Mouse (Mus musculus) midbrain, embryonic 11.5 days (tissue): ENCODE results near the gene Gm1113. TPM values are rescaled to one million over a fixed set of nuclear protein-coding genes. Genes with fewer than 3 reads are reported as not detected.

Source experiments
- ATAC-seq: fragments of 200-750 bp; cut with Nextera tagmentation; 2 replicates; pipeline ENCODE4 v1.8.0; 2017; ENCODE audit warnings: moderate TSS enrichment, moderate library complexity; ENCODE audit not compliant: low FRiP score
- DNase-seq: peaks from one replicate; pipeline ENCODE4 v3.0.0; 2015; ENCODE audit warnings: low spot score; ENCODE audit errors: missing footprints
- H3K27ac ChIP-seq: fragments of 300-500 bp; sonication (generic); 2 replicates; pipeline ENCODE4 v1.5.1; 2014; ENCODE audit warnings: low read depth, low read length
- H3K27me3 ChIP-seq: fragments of 300-500 bp; sonication (generic); 2 replicates; pipeline ENCODE4 v1.6.1; 2014; ENCODE audit warnings: mild to moderate bottlenecking, low read length, moderate library complexity, mixed read lengths; ENCODE audit not compliant: control insufficient read depth, insufficient read depth
- H3K36me3 ChIP-seq: fragments of 300-500 bp; sonication (generic); 2 replicates; pipeline ENCODE4 v1.6.1; 2014; ENCODE audit warnings: mild to moderate bottlenecking, low read length, moderate library complexity, mixed read lengths; ENCODE audit not compliant: control insufficient read depth, insufficient read depth
- H3K4me1 ChIP-seq: fragments of 300-500 bp; sonication (generic); 2 replicates; pipeline ENCODE4 v1.6.1; 2014; ENCODE audit warnings: low read length; ENCODE audit not compliant: control insufficient read depth, insufficient read depth
- H3K4me2 ChIP-seq: fragments of 300-500 bp; sonication (generic); 2 replicates; pipeline ENCODE4 v1.6.1; 2014; ENCODE audit warnings: mild to moderate bottlenecking, moderate library complexity
- H3K4me3 ChIP-seq: fragments of 300-500 bp; sonication (generic); 2 replicates; pipeline ENCODE4 v1.5.1; 2014; ENCODE audit warnings: low read depth, low read length
- H3K9ac ChIP-seq: fragments of 300-500 bp; sonication (generic); 2 replicates; pipeline ENCODE4 v1.6.1; 2014; ENCODE audit warnings: low read length
- H3K9me3 ChIP-seq: fragments of 300-500 bp; sonication (generic); 2 replicates; pipeline ENCODE4 v1.6.1; 2016; ENCODE audit warnings: low read length; ENCODE audit not compliant: control insufficient read depth
- WGBS: fragments of 180-500 bp; shearing (Covaris S2); extraction: QIAGEN DNeasy Blood & Tissue Kit; methylation state at CpG from one replicate; pipeline ENCODE4 v1.1.7; 2014; 5-methylcytosine and 5-hydroxymethylcytosine counted together
- polyA plus RNA-seq: library from polyadenylated mRNA; unstranded; fragments of >200 nt; fragmentation: Nextera tagmentation; extraction: Ambion mirVana; gene quantifications from 2 replicates; pipeline ENCODE4 v1.2.1, GENCODE M21; 2014

Gm1113 gene
- not detected in 2 replicates for polyA plus RNA-seq

GRCm38 (mm10) chr9:35518169-35518568 lies at the start of gene Gm1113:
Gm1113 (minus strand) TSS chr9:35518269.
- H3K36me3 ChIP-seq = no peaks in the 10 kb centered on the region
- no peak for ATAC-seq
- H3K4me1 ChIP-seq = peaks cover 2% of the 10 kb centered on the region; the same call in 1 of the 2 replicates
- no peak within 1 kb of the TSS for H3K27ac ChIP-seq
- DNase-seq = no peak
- no peak within 1 kb of the TSS for H3K4me3 ChIP-seq
- no peaks in the 10 kb centered on the region for H3K9me3 ChIP-seq
- H3K4me2 ChIP-seq = no peak within 1 kb of the TSS
- H3K27me3 ChIP-seq = no peaks in the 10 kb centered on the region
- 80% methylated on average over 3 of the region's 3 CpGs for WGBS
- no peak within 1 kb of the TSS for H3K9ac ChIP-seq

- H3K4me1 ChIP-seq = peaks cover 8% of the 10 kb centered on the region
- no peak overlapping the region for H3K4me2 ChIP-seq
- H3K36me3 ChIP-seq = peaks cover 14% of the 10 kb centered on the region; the same call in 1 of the 2 replicates
- H3K9me3 ChIP-seq = no peaks in the 10 kb centered on the region
- 92% methylated on average over 5 of the region's 5 CpGs for WGBS
- no peak overlapping the region for H3K27ac ChIP-seq
- no peak overlapping the region for H3K9ac ChIP-seq
- H3K4me3 ChIP-seq = no peak overlapping the region
- ATAC-seq (no peak), DNase-seq (no peak)
- H3K27me3 ChIP-seq = no peaks in the 10 kb centered on the region
Measured at GRCm38 (mm10) chr9:35564536-35565240, 46.6 kb upstream of the Gm1113 start.

GRCm38 (mm10) chr9:35561583-35561982 lies 43.5 kb upstream of the Gm1113 start:
- H3K4me2 ChIP-seq = no peak overlapping the region
- H3K27me3 ChIP-seq = peaks cover 6% of the 10 kb centered on the region; the same call in 1 of the 2 replicates
- H3K27ac ChIP-seq = no peak overlapping the region
- H3K4me1 ChIP-seq = peaks cover 7% of the 10 kb centered on the region; the same call in 1 of the 2 replicates
- DNase-seq (peak; percentile 44), ATAC-seq (no peak)
- WGBS = 88% methylated on average over 6 of the region's 6 CpGs
- no peak overlapping the region for H3K9ac ChIP-seq
- no peak overlapping the region for H3K4me3 ChIP-seq
- no peaks in the 10 kb centered on the region for H3K9me3 ChIP-seq
- peaks cover 14% of the 10 kb centered on the region; the same call in 1 of the 2 replicates for H3K36me3 ChIP-seq

- no peak for ATAC-seq
- H3K9me3 ChIP-seq = no peaks in the 10 kb centered on the region
- 95% methylated on average over 11 of the region's 11 CpGs for WGBS
Measured at GRCm38 (mm10) chr9:35561076-35561475, 43.0 kb upstream of the Gm1113 start.

GRCm38 (mm10) chr9:35559009-35559890 lies 41.2 kb upstream of the Gm1113 start:
- WGBS = 2% methylated on average over 31 of the region's 31 CpGs

More at GRCm38 (mm10) chr9:35561076-35561475, 43.0 kb upstream of the Gm1113 start:
- no peak overlapping the region for H3K27ac ChIP-seq
- H3K36me3 ChIP-seq = peaks cover 14% of the 10 kb centered on the region; the same call in 1 of the 2 replicates
- no peak overlapping the region for H3K9ac ChIP-seq
- peak; percentile 69 for DNase-seq
- no peak overlapping the region for H3K4me2 ChIP-seq
- peaks cover 7% of the 10 kb centered on the region; the same call in 1 of the 2 replicates for H3K4me1 ChIP-seq
- H3K27me3 ChIP-seq = peaks cover 6% of the 10 kb centered on the region; the same call in 1 of the 2 replicates
- H3K4me3 ChIP-seq = no peak overlapping the region

GRCm38 (mm10) chr9:35558257-35559008 lies 40.4 kb upstream of the Gm1113 start, which contains the start of the genes Ddx25 and Pus3:
Ddx25 (minus strand) TSS chr9:35558528.
Pus3 (plus strand) TSS chr9:35558595.
- H3K4me1 ChIP-seq = peaks cover 7% of the 10 kb centered on the region; the same call in 1 of the 2 replicates
- H3K27ac ChIP-seq = no peak within 1 kb of the TSS
- H3K9me3 ChIP-seq = no peaks in the 10 kb centered on the region
- under 1% methylated on average over 59 of the region's 59 CpGs for WGBS
- DNase-seq (peak; percentile 99), ATAC-seq (peak; percentile 89)
- H3K36me3 ChIP-seq = peaks cover 8% of the 10 kb centered on the region; the same call in 1 of the 2 replicates
- H3K4me2 ChIP-seq = peak within 1 kb of the TSS; percentile 89
- peaks cover 6% of the 10 kb centered on the region; the same call in 1 of the 2 replicates for H3K27me3 ChIP-seq
- H3K4me3 ChIP-seq = peak within 1 kb of the TSS; percentile 68
- peak within 1 kb of the TSS; percentile 75 for H3K9ac ChIP-seq

More at GRCm38 (mm10) chr9:35559009-35559890, 41.2 kb upstream of the Gm1113 start:
- peak; percentile 90 for ATAC-seq
- DNase-seq = peak; percentile 97
- Histone ChIP-seq H3K4me1 (peaks cover 7% of the 10 kb centered on the region; the same call in 1 of the 2 replicates), H3K27ac (no peak overlapping the region), H3K27me3 (peaks cover 6% of the 10 kb centered on the region; the same call in 1 of the 2 replicates), H3K36me3 (peaks cover 8% of the 10 kb centered on the region; the same call in 1 of the 2 replicates), H3K9me3 (no peaks in the 10 kb centered on the region), H3K9ac (peak overlapping the region; percentile 75), H3K4me3 (peak overlapping the region; percentile 68), H3K4me2 (peak overlapping the region; percentile 89)

- DNase-seq = peak; percentile 60
- ATAC-seq = no peak
- Histone ChIP-seq H3K27me3 (peaks cover 6% of the 10 kb centered on the region; the same call in 1 of the 2 replicates), H3K4me3 (no peak overlapping the region), H3K36me3 (peaks cover 5% of the 10 kb centered on the region; the same call in 1 of the 2 replicates), H3K27ac (no peak overlapping the region), H3K4me1 (peaks cover 7% of the 10 kb centered on the region; the same call in 1 of the 2 replicates), H3K9ac (no peak overlapping the region), H3K9me3 (no peaks in the 10 kb centered on the region), H3K4me2 (no peak overlapping the region)
- 79% methylated on average over 12 of the region's 12 CpGs for WGBS
Measured at GRCm38 (mm10) chr9:35556494-35557102, 38.5 kb upstream of the Gm1113 start.

GRCm38 (mm10) chr9:35548455-35548854 lies 30.4 kb upstream of the Gm1113 start:
- Histone ChIP-seq H3K27ac (no peak overlapping the region), H3K36me3 (no peaks in the 10 kb centered on the region), H3K9me3 (no peaks in the 10 kb centered on the region), H3K4me1 (no peaks in the 10 kb centered on the region), H3K9ac (no peak overlapping the region), H3K4me2 (no peak overlapping the region), H3K4me3 (no peak overlapping the region), H3K27me3 (no peaks in the 10 kb centered on the region)
- WGBS = 88% methylated on average over 9 of the region's 9 CpGs
- ATAC-seq = no peak
- DNase-seq = no peak
